Mouse (Mus musculus): ENCODE data around the gene Nanos1.

DNA sequence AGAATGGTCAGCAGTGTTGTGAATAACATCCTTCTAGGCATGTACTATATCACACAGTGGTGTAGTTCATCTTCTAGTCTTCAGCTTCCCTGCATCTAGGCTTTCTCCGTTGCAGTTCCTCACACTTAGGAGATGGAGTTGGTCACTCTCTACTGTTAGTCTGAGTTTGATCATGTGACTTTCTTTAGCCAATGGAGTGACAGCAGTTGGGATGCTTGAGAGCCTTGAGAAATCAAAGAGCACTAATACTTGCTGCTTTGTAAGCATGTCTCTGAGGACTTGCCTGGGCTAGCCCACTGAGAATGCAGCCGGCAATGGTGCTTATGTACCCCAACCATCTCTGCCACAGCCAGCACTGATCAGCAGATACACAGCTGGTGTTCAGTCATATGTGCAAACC is 43.2 kb upstream of the Nanos1 start:
- TF ChIP-seq POLR2A (IDR thresholded peaks at IDR 0.05; ENCODE audit: borderline replicate concordance, control insufficient read depth, low read depth, low read length) (no peak), CTCF (IDR thresholded peaks at IDR 0.05; ENCODE audit: control insufficient read depth, insufficient read depth, low read length) (no peak)
